Mouse (Mus musculus) kidney, postnatal 10 days (tissue): ENCODE measurements around the gene Foxd2.

Experiments
- DNase-seq: peaks from one replicate; pipeline ENCODE4 v3.0.0; 2021; ENCODE audit warnings: mixed read lengths

Gene Foxd2

GRCm38 (mm10) chr4:114909602-114910484, 1.2 kb upstream of the Foxd2 start:
- DNase-seq: peak; percentile 76

GRCm38 (mm10) chr4:114907951-114908828, 483 bp downstream of the Foxd2 start:
- DNase-seq: peak; percentile 53

GRCm38 (mm10) chr4:114907056-114907917, 1.4 kb downstream of the Foxd2 start:
- peak; percentile 54 for DNase-seq

DNA sequence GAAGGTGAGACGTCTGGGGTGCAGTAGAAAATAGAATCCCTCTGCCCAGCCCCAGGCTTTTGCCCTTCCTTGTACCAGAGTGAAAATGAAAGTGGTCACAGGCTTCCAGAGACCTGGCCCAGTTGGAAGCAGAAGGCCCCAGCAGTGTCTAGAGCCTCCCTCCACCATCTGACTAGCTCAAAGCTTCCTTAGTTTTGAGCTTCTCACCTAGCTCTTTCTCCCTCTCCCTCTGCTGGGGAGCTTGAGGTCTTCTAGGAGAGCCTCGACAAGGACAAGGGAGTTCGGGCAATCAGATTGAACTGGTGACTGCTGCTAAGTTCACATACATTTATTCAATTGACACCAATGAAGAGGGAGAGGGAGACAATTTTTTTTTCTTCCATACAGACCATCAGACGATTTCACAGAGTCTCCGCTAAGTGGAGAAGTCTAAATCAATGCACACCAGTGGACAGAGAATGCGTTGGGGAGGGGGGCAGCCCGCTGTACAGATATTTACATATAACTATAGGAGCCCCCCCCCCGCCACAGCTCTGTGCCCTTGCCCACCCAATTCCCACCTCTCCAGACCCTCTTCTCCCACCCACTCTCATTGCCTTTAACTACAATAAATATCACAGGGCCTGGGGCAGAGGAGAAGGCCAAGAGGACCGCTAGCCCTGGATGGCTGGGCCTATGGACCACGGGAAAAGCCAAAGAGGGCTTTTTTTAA, 2.5 kb downstream of the Foxd2 start:
- no peak for DNase-seq

DNA sequence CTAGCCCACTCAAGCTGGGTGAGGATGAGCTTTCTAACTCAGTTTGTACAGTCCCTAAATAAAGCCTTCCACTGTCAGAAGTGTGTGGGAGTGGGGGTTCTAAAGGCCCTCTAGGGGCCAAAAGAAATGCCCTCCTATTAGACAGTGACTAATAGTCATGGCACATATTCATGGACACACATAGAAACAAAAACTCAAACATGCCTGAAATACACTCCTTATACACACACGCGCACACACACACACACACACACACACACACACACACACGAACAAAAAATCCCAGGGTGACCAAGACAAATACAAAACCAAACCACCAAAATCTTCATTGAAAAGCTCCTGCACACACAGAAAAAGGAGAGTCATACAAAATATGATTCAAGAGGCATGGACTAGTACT, 3.2 kb downstream of the Foxd2 start:
- DNase-seq: no peak

- no peak for DNase-seq
These were observed 5.3 kb downstream of the Foxd2 start for GRCm38 (mm10) chr4:114903422-114903782.

DNA sequence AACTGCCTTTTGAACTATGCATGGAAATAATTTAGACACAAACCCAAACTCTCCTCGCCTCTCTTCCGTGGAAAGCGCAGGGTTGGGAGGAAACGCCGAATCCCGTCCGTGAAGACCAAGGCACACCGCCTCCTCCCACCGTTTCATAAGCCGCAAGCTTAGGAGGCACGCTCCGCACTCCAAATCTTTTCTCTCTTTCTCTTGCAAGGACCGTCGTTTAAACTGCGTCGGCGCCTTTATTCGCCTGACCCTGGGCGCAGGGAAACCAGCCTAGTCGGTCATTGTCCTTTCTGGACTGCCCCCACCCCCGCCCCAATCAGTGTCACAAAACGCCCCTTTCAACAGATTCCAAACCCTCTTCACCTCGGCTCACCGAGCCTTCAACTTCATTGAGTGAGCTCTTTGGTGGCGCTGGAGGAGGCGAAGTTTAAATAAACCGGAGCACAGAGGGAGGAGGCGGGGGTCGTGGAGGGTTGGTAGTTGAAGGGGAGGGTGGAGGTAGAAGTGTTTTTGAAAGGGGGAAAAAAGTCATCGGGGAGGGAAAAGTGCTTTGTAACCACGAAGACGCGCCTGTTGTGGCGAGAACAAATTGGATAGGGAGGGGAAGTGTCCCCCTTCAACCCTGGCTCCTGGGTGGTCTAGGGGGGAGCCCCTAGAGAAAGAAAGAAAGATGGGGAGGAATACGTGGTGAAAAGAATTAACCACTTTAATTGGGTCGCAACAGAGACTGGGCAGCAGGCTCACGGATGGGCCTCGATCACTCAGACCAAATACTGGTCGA, 5.8 kb downstream of the Foxd2 start:
- peak; percentile 33 for DNase-seq

DNA sequence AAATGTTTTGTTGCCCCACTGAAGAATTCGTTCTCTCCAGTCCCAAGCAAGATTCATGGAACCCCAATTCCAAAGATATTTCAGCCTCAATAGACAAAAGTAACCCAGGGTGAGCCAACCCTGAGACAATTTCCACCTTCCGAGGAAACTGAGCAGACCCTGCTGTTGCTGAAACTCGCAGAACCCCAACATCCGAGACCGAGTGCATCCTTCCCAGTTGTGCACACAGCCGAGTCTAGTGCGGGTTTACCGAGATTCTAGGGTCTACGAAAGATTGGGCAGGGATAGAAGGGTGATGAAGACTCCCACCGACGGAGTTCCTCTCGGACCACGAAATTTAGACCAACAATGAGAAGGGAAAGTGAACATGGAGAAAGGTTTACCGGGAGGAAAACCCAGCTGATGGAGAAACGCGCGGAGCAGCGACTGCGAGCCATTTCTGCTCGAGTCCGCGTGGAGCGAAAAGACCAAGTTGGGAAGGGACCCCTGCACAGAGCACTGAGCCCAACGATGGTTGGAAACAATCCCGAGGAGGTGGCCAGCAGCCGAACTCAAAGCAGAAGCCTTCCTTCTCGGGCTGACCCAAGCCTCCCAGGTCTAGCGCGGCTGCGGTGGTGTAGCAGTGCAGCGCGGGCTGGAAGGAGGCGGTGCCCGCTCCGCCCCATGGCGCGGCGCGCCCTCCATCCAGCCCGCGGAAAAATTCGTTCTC, 6.9 kb downstream of the Foxd2 start:
- peak; percentile 43 for DNase-seq

DNA sequence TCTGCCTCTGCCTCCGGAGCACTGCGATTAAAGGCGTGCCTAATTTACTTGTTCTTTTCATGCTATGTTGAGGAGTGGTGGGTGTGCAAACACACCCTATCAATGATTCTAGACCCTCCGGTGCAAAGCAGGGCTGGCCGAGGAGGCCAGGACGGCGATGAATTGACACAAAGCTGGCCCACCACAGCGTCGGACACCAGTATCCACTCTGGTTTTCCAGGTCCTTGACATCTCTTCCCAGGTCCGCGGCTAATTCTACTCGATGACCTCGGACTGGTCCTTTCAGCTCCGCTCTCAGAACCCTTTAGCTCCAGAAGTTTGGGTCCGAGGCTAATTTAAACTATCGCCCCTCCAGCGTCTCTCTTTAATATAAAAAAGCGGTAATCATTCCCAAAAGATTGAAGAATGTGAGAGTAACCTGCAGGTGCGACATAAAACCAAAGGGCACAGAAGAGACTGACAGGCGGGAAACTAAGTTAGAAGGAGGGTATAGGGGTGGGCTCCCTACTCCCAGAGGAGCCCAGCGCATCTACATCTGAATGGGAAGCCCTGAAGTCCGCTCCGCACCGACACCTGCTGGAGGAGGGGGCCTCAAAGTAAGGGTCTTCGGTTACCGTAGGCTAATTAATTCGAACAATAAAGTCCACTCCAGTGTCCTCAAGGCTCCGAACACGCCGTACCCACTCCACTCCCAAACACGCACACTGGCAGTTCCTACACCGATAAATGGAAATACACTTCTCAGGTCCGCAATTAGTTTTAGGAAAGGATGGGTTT, 7.6 kb downstream of the Foxd2 start:
- DNase-seq: no peak

- no peak for DNase-seq
These were observed 8.8 kb downstream of the Foxd2 start for GRCm38 (mm10) chr4:114899885-114900284.

- peak; percentile 67 for DNase-seq
These were observed 10.8 kb downstream of the Foxd2 start for GRCm38 (mm10) chr4:114897853-114898252.

DNA sequence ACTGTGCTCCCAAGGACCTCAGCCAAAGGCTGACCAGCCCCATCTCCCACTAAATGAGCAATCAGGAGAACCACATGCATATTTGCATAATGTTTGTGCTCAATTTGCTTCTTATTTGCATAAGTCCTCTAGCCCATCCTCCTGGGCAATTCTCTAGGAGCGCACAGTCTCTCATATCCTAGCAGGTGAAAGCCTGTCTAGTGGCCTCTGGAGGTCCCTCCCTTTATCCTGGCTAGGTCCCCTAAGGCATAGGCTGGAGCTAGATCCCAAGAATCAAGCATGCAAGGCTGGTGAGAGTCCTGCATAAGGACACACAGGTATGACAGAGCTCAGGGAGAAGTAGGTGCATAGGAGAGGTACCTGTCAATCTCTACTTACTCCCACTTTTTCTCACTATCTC, 26.4 kb downstream of the Foxd2 start:
- DNase-seq: no peak

- no peak for DNase-seq
These were observed 32.2 kb downstream of the Foxd2 start for GRCm38 (mm10) chr4:114876441-114876972.

DNA sequence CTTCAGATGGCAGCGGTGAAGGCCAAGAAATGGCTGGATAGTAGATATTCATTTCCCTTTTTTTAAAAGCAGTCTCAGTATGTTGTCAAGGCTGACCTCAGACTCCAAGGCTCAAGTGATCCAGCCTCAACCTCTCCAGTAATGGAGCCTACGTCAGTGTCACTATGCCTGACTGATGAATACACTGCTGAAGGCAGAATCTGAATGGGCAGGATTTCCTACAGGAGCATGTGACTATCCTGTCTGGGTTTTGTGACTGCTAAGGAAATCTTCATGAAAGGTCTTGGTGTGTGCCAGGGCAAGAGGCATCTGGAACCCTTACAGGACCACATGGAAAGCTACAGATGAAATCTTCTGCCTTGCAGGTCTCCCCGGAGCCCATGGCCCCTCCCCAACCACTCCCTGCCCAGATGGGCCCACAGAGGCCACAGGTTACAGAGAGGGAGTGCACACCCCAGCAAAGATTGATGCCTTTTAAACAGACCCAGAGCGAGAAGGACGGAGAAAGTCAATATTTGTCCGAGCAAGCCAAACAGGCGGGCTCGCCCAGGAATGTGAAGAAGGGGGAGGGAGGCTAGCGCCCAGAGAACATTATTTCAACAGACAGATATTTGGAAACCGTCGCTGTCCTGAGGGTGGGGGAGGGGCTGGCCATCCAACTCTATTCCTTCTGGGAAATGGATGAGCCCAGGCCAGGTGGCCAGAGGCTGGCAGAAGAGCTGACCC, 38.7 kb downstream of the Foxd2 start:
- DNase-seq: peak; percentile 67

- no peak for DNase-seq
These were observed 45.5 kb downstream of the Foxd2 start for GRCm38 (mm10) chr4:114863166-114863565.

- DNase-seq: no peak
These were observed 50.2 kb downstream of the Foxd2 start for GRCm38 (mm10) chr4:114858426-114858825.
